Comparison of ENCODE assay signal across 8 mouse cellular contexts in genomic region chr3:60501561-60502151, GRCm38 (mm10). TPM values are rescaled to one million over a fixed set of nuclear protein-coding genes. Genes with fewer than 3 reads are reported as not detected.
DNase-seq lines count a peak whose midpoint lies in the region; ATAC-seq lines count a peak whose summit lies in the region.

No protein-coding gene starts in this region.

- H3K4me1 ChIP-seq in forebrain, embryonic 16.5 days (replicated peaks; ENCODE audit: control insufficient read depth, insufficient read depth, low read length), result peaks cover 29% of the 10 kb centered on the region
- no peaks in the 10 kb centered on the region for H3K4me1 ChIP-seq in hindbrain, embryonic 11.5 days (replicated peaks; ENCODE audit: control insufficient read depth, insufficient read depth, low read length)

- H3K4me2 ChIP-seq in forebrain, embryonic 16.5 days (ENCODE audit: low read length), result peak overlapping the region; percentile 83
- peak overlapping the region; percentile 55 for H3K4me2 ChIP-seq in hindbrain, embryonic 11.5 days (replicated peaks; ENCODE audit: low read depth, low read length)

- peak; percentile 73 for ATAC-seq in forebrain, embryonic 16.5 days
- peak; percentile 80; the same call in 1 of the 2 replicates for ATAC-seq in hindbrain, embryonic 11.5 days (ENCODE audit: low FRiP score)
- ATAC-seq in megakaryocyte-erythroid progenitor cell, adult 5-6 weeks (replicated peaks; ENCODE audit: low FRiP score, low TSS enrichment, poor library complexity, severe bottlenecking), result peak; percentile 42

- H3K36me3 ChIP-seq in forebrain, embryonic 16.5 days (ENCODE audit: control insufficient read depth, insufficient read depth), result no peaks in the 10 kb centered on the region
- H3K36me3 ChIP-seq in hindbrain, embryonic 11.5 days (ENCODE audit: control insufficient read depth, insufficient read depth, low read length), result no peaks in the 10 kb centered on the region

- no peaks in the 10 kb centered on the region for H3K27me3 ChIP-seq in forebrain, embryonic 16.5 days (replicated peaks; ENCODE audit: control insufficient read depth, insufficient read depth, low read length)
- H3K27me3 ChIP-seq in hindbrain, embryonic 11.5 days (ENCODE audit: control insufficient read depth, insufficient read depth, low read length), result no peaks in the 10 kb centered on the region

- under 1% methylated on average over 27 of the region's 29 CpGs for WGBS in forebrain, embryonic 16.5 days
- WGBS in hindbrain, embryonic 11.5 days, result 2% methylated on average over 19 of the region's 29 CpGs

- peak overlapping the region; percentile 80 for H3K27ac ChIP-seq in forebrain, embryonic 16.5 days (ENCODE audit: low read length)
- peak overlapping the region; percentile 92 for H3K27ac ChIP-seq in hindbrain, embryonic 11.5 days (ENCODE audit: low read depth, low read length)

- no peaks in the 10 kb centered on the region for H3K9me3 ChIP-seq in forebrain, embryonic 16.5 days (ENCODE audit: control insufficient read depth, low read length)
- no peaks in the 10 kb centered on the region for H3K9me3 ChIP-seq in hindbrain, embryonic 11.5 days (ENCODE audit: control insufficient read depth, low read length)

- H3K4me3 ChIP-seq in forebrain, embryonic 16.5 days (replicated peaks; ENCODE audit: low read length), result peak overlapping the region; percentile 90
- H3K4me3 ChIP-seq in hindbrain, embryonic 11.5 days (ENCODE audit: low read depth, low read length), result peak overlapping the region; percentile 86

- intact Hi-C loops in left cerebral cortex, postnatal 4 days (cut with DNase I), result loop anchor here (10.0 kb wide), 1 partner anchor 103 kb away; no protein-coding TSS in a partner anchor

- DNase-seq in right cerebral cortex, adult 2 months (ENCODE audit: low spot score in 2 of 2), result peak; percentile 33 to 52
- DNase-seq in right cerebral cortex, postnatal 4 days, result no peak
- peak; percentile 48 for DNase-seq in c-Kit-negative CD71-positive TER-119-positive erythroid progenitor cells, embryonic 14.5 days (ENCODE audit: low read depth, low spot score)
- peak; percentile 40 for DNase-seq in hindbrain, embryonic 11.5 days (ENCODE audit: low spot score)
- DNase-seq in left cerebral cortex, postnatal 4 days, result peak; percentile 53
- DNase-seq in spleen, postnatal 4 days (ENCODE audit: low spot score in 2 of 2), result peak; percentile 34 to 76

- H3K9ac ChIP-seq in forebrain, embryonic 16.5 days (replicated peaks; ENCODE audit: low read depth, low read length), result peak overlapping the region; percentile 93
- peak overlapping the region; percentile 93 for H3K9ac ChIP-seq in hindbrain, embryonic 11.5 days (ENCODE audit: low read depth, low read length)

RNA-seq across cellular contexts. Expression of gene Mbnl1, which starts 29.0 kb away (rescaled TPM):
- 47.0 and 52.0 TPM in 2 replicates for polyA plus RNA-seq in forebrain, embryonic 16.5 days (2015; fragmentation: Nextera tagmentation; extraction: Ambion mirVana)
- polyA plus RNA-seq in hindbrain, embryonic 11.5 days (2014; fragmentation: Nextera tagmentation; extraction: Ambion mirVana), result 42.0 and 60.0 TPM in 2 replicates
- total RNA-seq in left cerebral cortex, postnatal 4 days (2021), result 10 to 100 TPM; 70.8 to 76.0 TPM
- 524 and 588 TPM in 2 replicates for total RNA-seq in megakaryocyte-erythroid progenitor cell, adult 5-6 weeks (2014; fragmentation: Nextera tagmentation)
- 726 and 751 TPM in 2 replicates for total RNA-seq in megakaryocyte-erythroid progenitor cell, adult 5-6 weeks (2017)

Comparison
In these comparisons a context has a peak if more than half of its experiments do, and no peak if none do; other contexts are left out.
1. RNA of gene Mbnl1, which starts 29.0 kb away (total RNA-seq): 524 to 751 TPM in megakaryocyte-erythroid progenitor cell, adult 5-6 weeks; 70.8 to 76.0 TPM in left cerebral cortex, postnatal 4 days; every median in the first group is over 4 times any median in the second.
2. Peak in every context shown above with its lines, with median percentiles within 50 percentile points of each other: ATAC-seq.